Mouse (Mus musculus) lung, embryonic 14.5 days (tissue): Measurements from ENCODE around the gene Gprin1. TPM values are rescaled to one million over a fixed set of nuclear protein-coding genes. Genes with fewer than 3 reads are reported as not detected.

Experiments
- ATAC-seq: fragments of 200-750 bp; cut with Nextera tagmentation; 2 replicates; pipeline ENCODE4 v1.8.0; 2017; ENCODE audit warnings: mild to moderate bottlenecking, moderate TSS enrichment, moderate library complexity; ENCODE audit not compliant: insufficient read depth
- DNase-seq: peaks from one replicate; pipeline ENCODE4 v3.0.0-alpha.2; 2015
- H3K27ac ChIP-seq: fragments of 300-500 bp; sonication (generic); 2 replicates; pipeline ENCODE4 v1.5.1; 2014; ENCODE audit warnings: low read depth, mild to moderate bottlenecking, moderate library complexity
- H3K27me3 ChIP-seq: fragments of 300-500 bp; sonication (generic); 2 replicates; pipeline ENCODE4 v1.6.1; 2014; ENCODE audit warnings: low read length, control low read depth; ENCODE audit not compliant: insufficient read depth
- H3K36me3 ChIP-seq: fragments of 300-500 bp; sonication (generic); 2 replicates; pipeline ENCODE4 v1.6.1; 2014; ENCODE audit warnings: control low read depth; ENCODE audit not compliant: insufficient read depth
- H3K4me1 ChIP-seq: fragments of 300-500 bp; sonication (generic); 2 replicates; pipeline ENCODE4 v1.6.1; 2014; ENCODE audit warnings: antibody characterized with exemption, control low read depth; ENCODE audit not compliant: insufficient read depth
- H3K4me2 ChIP-seq: fragments of 300-500 bp; sonication (generic); 2 replicates; pipeline ENCODE4 v1.6.1; 2014; ENCODE audit warnings: mild to moderate bottlenecking
- H3K4me3 ChIP-seq: fragments of 300-500 bp; sonication (generic); 2 replicates; pipeline ENCODE4 v1.5.1; 2014; ENCODE audit warnings: low read depth, low read length
- H3K9ac ChIP-seq: fragments of 300-500 bp; sonication (generic); 2 replicates; pipeline ENCODE4 v1.6.1; 2014
- H3K9me3 ChIP-seq: fragments of 300-500 bp; sonication (generic); 2 replicates; pipeline ENCODE4 v1.6.1; 2016; ENCODE audit warnings: low read depth, low read length, control low read depth
- CTCF ChIP-seq: IDR thresholded peaks from 2 replicates; pipeline ENCODE4 v1.5.1; 2016; ENCODE audit warnings: antibody characterized with exemption, low read depth
- WGBS: fragments of 180-500 bp; shearing (Covaris S2); extraction: QIAGEN DNeasy Blood & Tissue Kit; methylation state at CpG from one replicate; pipeline ENCODE4 v1.1.7; 2014; 5-methylcytosine and 5-hydroxymethylcytosine counted together
- polyA plus RNA-seq: library from polyadenylated mRNA; unstranded; fragments of >200 nt; fragmentation: Nextera tagmentation; extraction: Ambion mirVana; gene quantifications from 2 replicates; pipeline ENCODE4 v1.2.1, GENCODE M21; 2014

The Gprin1 gene
- polyA plus RNA-seq, result 0.34 and 0.53 TPM in 2 replicates

DNA sequence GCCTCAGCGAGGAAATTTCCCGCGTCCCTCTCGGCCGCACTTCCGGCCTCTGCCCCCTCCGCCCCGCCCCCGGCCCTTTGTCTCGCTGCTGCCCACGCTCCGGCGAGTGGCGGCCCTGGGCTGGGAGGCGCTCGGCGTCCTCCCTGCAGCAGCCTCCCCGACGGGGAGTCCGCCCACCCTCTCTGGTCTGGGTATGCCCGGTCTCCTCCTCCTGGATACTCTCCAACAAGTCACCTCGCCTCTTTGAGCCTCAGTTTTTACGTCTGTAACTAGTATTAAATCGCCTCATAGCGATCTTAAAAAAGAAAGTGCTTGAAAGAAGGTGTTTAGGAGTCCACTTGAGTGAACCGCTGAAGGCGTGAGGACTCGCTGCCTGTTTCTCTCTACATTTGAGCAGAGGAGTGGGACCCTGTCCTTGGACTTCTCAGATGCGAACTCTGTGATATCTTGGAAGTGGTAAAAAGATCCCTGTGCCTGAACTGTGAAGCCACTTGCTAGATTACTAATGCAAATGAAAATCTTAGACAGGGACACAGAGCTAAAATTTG, at the start of gene Gprin1:
Gene Gprin1 (minus strand): TSS at position 11 of the 548 bp plus-strand sequence.
- no peaks in the 10 kb centered on the region for H3K4me1 ChIP-seq
- H3K27me3 ChIP-seq, result peaks cover 32% of the 10 kb centered on the region
- peak; percentile 45; the same call in 1 of the 2 replicates for ATAC-seq
- peak within 1 kb of the TSS; percentile 53 for H3K4me3 ChIP-seq
- peak; percentile 25 for DNase-seq
- no peak within 1 kb of the TSS for H3K27ac ChIP-seq
- H3K4me2 ChIP-seq, result peak within 1 kb of the TSS; percentile 82
- H3K9ac ChIP-seq, result no peak within 1 kb of the TSS
- no peaks in the 10 kb centered on the region for H3K9me3 ChIP-seq
- H3K36me3 ChIP-seq, result no peaks in the 10 kb centered on the region
- no peak for TF ChIP-seq CTCF
- 3% methylated on average over 29 of the region's 29 CpGs for WGBS

DNA sequence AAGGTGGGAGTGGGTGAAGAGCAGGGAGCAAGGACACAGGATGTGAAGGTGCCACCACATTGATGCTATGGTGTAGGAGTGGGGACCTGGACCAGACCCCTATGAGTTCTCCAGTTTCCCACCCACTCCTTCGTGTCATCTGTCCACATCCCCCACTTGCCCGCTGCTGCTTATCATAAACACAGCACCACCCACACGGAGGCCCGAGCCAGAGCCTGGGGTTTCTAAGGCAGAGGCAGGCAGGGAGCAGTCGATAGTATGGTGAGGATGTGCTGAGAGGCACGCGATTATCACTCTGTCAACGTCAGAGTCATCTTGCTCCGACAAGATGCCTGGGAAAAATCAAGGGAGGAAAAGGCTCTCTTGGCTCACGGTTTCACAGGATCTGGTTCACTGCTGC, 49.1 kb upstream of the Gprin1 start:
- ATAC-seq, result no peak
- no peaks in the 10 kb centered on the region for H3K36me3 ChIP-seq
- no peak overlapping the region for H3K9ac ChIP-seq
- H3K27ac ChIP-seq, result no peak overlapping the region
- 63% methylated on average over 10 of the region's 10 CpGs for WGBS
- H3K4me1 ChIP-seq, result no peaks in the 10 kb centered on the region
- no peak overlapping the region for H3K4me2 ChIP-seq
- H3K9me3 ChIP-seq, result no peaks in the 10 kb centered on the region
- DNase-seq, result no peak
- no peak overlapping the region for H3K4me3 ChIP-seq
- TF ChIP-seq CTCF, result no peak
- H3K27me3 ChIP-seq, result no peaks in the 10 kb centered on the region

DNA sequence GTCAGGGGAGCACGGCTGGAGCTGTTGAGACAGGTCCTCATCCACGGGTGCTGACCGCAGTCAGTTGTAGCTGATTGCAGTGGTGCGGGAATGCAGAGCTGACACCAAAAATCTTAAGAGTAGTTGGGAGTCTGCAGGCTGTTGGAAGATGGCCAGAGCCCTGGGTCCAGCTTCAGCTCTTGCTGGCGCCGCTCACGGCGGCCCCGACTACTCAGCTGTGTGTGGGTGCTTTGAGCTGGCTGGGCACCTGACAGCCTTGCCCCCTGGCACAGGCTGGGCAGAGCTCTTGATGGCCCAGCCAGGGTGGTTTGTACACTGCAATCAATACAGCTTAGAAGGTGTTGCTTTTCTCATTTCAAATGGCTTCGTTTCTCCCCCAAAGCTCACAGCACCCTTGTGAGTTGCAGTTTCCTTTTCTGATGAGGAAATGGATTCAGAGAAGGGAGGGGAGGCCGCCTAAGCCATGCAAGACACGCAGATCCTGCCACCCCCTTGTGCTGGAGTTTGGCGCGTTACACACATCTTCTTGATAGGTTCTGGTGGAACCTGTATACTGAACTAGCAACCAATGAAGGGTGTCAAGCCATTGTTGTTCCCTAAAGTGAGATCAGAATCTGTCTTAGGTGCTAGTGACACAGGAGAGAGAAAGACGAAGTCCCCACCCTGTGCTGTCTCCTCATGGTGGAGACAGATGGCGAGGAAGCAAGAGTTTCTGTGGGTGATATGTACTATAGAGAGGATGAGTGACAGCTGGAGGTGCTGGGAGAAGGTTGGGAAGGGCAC, 48.4 kb upstream of the Gprin1 start:
- Histone ChIP-seq H3K27me3 (no peaks in the 10 kb centered on the region), H3K36me3 (no peaks in the 10 kb centered on the region), H3K9me3 (no peaks in the 10 kb centered on the region), H3K4me2 (no peak overlapping the region), H3K27ac (no peak overlapping the region), H3K9ac (no peak overlapping the region), H3K4me1 (no peaks in the 10 kb centered on the region), H3K4me3 (no peak overlapping the region)
- ATAC-seq (no peak), DNase-seq (no peak)
- TF ChIP-seq CTCF, result no peak
- WGBS, result 73% methylated on average over 16 of the region's 16 CpGs

GRCm38 (mm10) chr13:54797356-54797755, 47.7 kb upstream of the Gprin1 start:
- TF ChIP-seq CTCF, result peak; percentile 97
- ATAC-seq, result no peak
- Histone ChIP-seq H3K9ac (no peak overlapping the region), H3K27me3 (no peaks in the 10 kb centered on the region), H3K36me3 (no peaks in the 10 kb centered on the region), H3K4me3 (no peak overlapping the region), H3K9me3 (no peaks in the 10 kb centered on the region), H3K27ac (no peak overlapping the region), H3K4me2 (no peak overlapping the region), H3K4me1 (no peaks in the 10 kb centered on the region)
- WGBS, result 35% methylated on average over 4 of the region's 4 CpGs
- peak; percentile 81 for DNase-seq

- 43% methylated on average over 5 of the region's 5 CpGs for WGBS
- TF ChIP-seq CTCF, result peak; percentile 58
- no peak overlapping the region for H3K9ac ChIP-seq
Measured at GRCm38 (mm10) chr13:54794843-54795242, 45.2 kb upstream of the Gprin1 start.

GRCm38 (mm10) chr13:54794002-54794577, 44.4 kb upstream of the Gprin1 start:
- Histone ChIP-seq H3K9me3 (no peaks in the 10 kb centered on the region), H3K4me3 (no peak overlapping the region), H3K27me3 (peaks cover 11% of the 10 kb centered on the region; the same call in 1 of the 2 replicates), H3K9ac (no peak overlapping the region), H3K27ac (no peak overlapping the region), H3K4me2 (no peak overlapping the region), H3K36me3 (no peaks in the 10 kb centered on the region), H3K4me1 (no peaks in the 10 kb centered on the region)
- WGBS, result 61% methylated on average over 16 of the region's 16 CpGs
- no peak for TF ChIP-seq CTCF
- no peak for ATAC-seq
- DNase-seq, result no peak

More at GRCm38 (mm10) chr13:54794843-54795242, 45.2 kb upstream of the Gprin1 start:
- no peak for ATAC-seq
- Histone ChIP-seq H3K4me3 (no peak overlapping the region), H3K9me3 (no peaks in the 10 kb centered on the region), H3K36me3 (no peaks in the 10 kb centered on the region), H3K4me1 (no peaks in the 10 kb centered on the region), H3K27ac (no peak overlapping the region), H3K4me2 (no peak overlapping the region), H3K27me3 (peaks cover 11% of the 10 kb centered on the region; the same call in 1 of the 2 replicates)
- DNase-seq, result peak; percentile 17
